Mouse (Mus musculus): ENCODE data around the gene Exoc4. TPM values are rescaled to one million over a fixed set of nuclear protein-coding genes. Genes with fewer than 3 reads are reported as not detected.
A peak's percentile ranks its signal among the peaks of the same experiment; 100 is the strongest.

The Exoc4 gene
- polyA plus RNA-seq, 1 experiment = 11.1 TPM

DNA sequence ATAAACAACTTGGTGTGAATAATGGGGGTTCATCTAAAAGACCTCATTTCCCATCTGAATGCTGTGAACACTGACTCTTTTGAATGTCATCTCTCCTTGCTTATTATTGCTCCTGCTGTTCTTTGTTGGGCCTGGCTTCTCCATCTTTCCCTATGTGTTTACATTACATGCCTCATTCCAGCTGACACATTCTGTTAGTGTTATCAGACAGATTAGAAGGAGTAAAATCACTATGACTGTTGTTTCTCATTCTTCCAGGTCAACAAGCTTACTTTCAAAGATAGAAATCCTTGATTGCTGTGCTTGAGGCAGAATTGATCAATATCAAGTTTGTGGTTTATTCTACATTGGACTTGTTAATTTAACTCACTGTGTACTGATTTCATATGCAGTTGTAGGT, 377.0 kb downstream of the Exoc4 start:
- no peaks in the 10 kb centered on the region for H3K4me1 ChIP-seq (ENCODE audit: control insufficient read depth, insufficient read depth, low read length)
- no peak overlapping the region for H3K4me3 ChIP-seq (replicated peaks; ENCODE audit: extremely low read depth, low read depth, low read length)
- no peak for DNase-seq
- no peak for TF ChIP-seq POLR2A (IDR thresholded peaks at IDR 0.05; ENCODE audit: borderline replicate concordance, extremely low read depth, low read depth, low read length)
- TF ChIP-seq CTCF (IDR thresholded peaks at IDR 0.05; ENCODE audit: insufficient read depth, low read length) = no peak

GRCm38 (mm10) chr6:33631133-33631532, 382.2 kb downstream of the Exoc4 start:
- Histone ChIP-seq H3K4me1 (ENCODE audit: control insufficient read depth, insufficient read depth, low read length) (no peaks in the 10 kb centered on the region), H3K4me3 (replicated peaks; ENCODE audit: extremely low read depth, low read depth, low read length) (no peak overlapping the region)
- WGBS = 95% methylated on average over 2 of the region's 2 CpGs
- DNase-seq = no peak
- no peak for TF ChIP-seq CTCF (IDR thresholded peaks at IDR 0.05; ENCODE audit: insufficient read depth, low read length)
- TF ChIP-seq POLR2A (IDR thresholded peaks at IDR 0.05; ENCODE audit: borderline replicate concordance, extremely low read depth, low read depth, low read length) = no peak

DNA sequence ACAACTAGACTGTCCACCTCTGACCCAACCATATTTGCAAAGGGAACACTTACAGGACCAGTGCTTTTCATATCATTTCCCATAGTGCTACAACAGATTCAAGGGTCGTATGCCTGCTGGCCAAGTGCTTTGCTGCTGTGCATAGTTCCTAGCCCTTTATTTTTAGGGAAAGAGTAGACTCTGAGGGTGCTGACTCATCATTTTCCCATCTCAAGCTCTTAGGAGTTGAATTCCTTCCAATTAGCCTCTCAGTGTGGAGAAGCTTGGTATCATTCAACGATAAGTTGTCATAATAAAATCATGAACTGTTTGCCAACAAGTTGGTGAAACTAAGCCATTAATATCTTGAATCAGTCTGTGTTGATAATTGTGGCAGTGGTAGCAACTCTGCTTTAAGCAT, 388.3 kb downstream of the Exoc4 start:
- WGBS = 55% methylated on average over 2 of the region's 2 CpGs
- Histone ChIP-seq H3K4me1 (ENCODE audit: control insufficient read depth, insufficient read depth, low read length) (no peaks in the 10 kb centered on the region), H3K4me3 (replicated peaks; ENCODE audit: extremely low read depth, low read depth, low read length) (no peak overlapping the region)
- no peak for DNase-seq
- TF ChIP-seq CTCF (IDR thresholded peaks at IDR 0.05; ENCODE audit: insufficient read depth, low read length) (no peak), POLR2A (IDR thresholded peaks at IDR 0.05; ENCODE audit: borderline replicate concordance, extremely low read depth, low read depth, low read length) (no peak)

GRCm38 (mm10) chr6:33681778-33682640, 433.1 kb downstream of the Exoc4 start:
- TF ChIP-seq CTCF (IDR thresholded peaks at IDR 0.05; ENCODE audit: insufficient read depth, low read length) = peak; percentile 34; the same call in 1 of the 2 replicates
- TF ChIP-seq POLR2A (IDR thresholded peaks at IDR 0.05; ENCODE audit: borderline replicate concordance, extremely low read depth, low read depth, low read length) = no peak
- Histone ChIP-seq H3K4me3 (replicated peaks; ENCODE audit: extremely low read depth, low read depth, low read length) (no peak overlapping the region), H3K4me1 (ENCODE audit: control insufficient read depth, insufficient read depth, low read length) (no peaks in the 10 kb centered on the region)
- WGBS = 52% methylated on average over 10 of the region's 10 CpGs
- DNase-seq = no peak

DNA sequence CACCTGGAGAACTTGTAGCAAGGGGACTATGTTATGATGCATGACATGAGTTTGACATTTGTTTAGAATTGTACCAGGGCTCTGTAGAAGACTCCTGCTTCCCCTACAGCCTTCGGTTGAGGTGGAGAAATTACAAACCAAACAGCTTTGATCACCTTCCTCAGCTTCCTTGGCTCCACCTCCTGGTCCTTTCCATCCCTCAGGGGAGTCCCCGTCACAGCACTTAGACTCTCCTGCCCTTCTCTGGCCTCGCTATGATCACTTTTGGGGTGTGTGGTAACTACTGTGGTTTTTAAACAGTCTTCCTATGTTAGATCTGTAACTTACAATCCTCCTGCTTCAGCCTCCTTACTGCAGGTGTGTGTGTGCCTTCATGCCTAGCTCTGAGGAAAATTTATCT, 434.6 kb downstream of the Exoc4 start:
- 60% methylated on average over 3 of the region's 3 CpGs for WGBS
- no peak for DNase-seq
- Histone ChIP-seq H3K4me1 (ENCODE audit: control insufficient read depth, insufficient read depth, low read length) (no peaks in the 10 kb centered on the region), H3K4me3 (replicated peaks; ENCODE audit: extremely low read depth, low read depth, low read length) (no peak overlapping the region)
- no peak for TF ChIP-seq CTCF (IDR thresholded peaks at IDR 0.05; ENCODE audit: insufficient read depth, low read length)
- no peak for TF ChIP-seq POLR2A (IDR thresholded peaks at IDR 0.05; ENCODE audit: borderline replicate concordance, extremely low read depth, low read depth, low read length)

GRCm38 (mm10) chr6:33685321-33685720, 436.4 kb downstream of the Exoc4 start:
- DNase-seq = no peak
- Histone ChIP-seq H3K4me1 (ENCODE audit: control insufficient read depth, insufficient read depth, low read length) (no peaks in the 10 kb centered on the region), H3K4me3 (replicated peaks; ENCODE audit: extremely low read depth, low read depth, low read length) (no peak overlapping the region)
- TF ChIP-seq CTCF (IDR thresholded peaks at IDR 0.05; ENCODE audit: insufficient read depth, low read length) (no peak), POLR2A (IDR thresholded peaks at IDR 0.05; ENCODE audit: borderline replicate concordance, extremely low read depth, low read depth, low read length) (no peak)
- 74% methylated on average over 2 of the region's 2 CpGs for WGBS

- TF ChIP-seq CTCF (IDR thresholded peaks at IDR 0.05; ENCODE audit: insufficient read depth, low read length) (no peak), POLR2A (IDR thresholded peaks at IDR 0.05; ENCODE audit: borderline replicate concordance, extremely low read depth, low read depth, low read length) (no peak)
Measured at GRCm38 (mm10) chr6:33690601-33691000, 441.7 kb downstream of the Exoc4 start.

DNA sequence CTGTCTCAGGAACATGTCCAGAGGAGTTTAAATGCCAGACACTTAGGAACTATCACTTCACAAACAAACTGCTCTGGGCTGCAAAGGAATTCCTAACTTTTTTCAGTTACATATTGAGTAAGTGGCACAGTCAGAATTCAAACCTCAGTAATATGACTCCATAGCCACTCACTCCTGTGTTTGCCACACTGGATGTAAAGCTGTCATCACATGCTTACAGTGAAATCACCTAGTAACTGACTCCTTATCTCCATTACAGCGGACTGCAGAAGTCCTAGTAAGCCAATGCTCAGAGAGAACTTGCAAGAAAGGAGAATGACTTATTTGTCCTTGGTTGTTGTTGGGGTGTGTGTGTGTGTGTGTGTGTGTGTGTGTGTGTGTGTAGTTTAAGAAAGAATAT, 448.1 kb downstream of the Exoc4 start:
- no peak for DNase-seq
- TF ChIP-seq CTCF (IDR thresholded peaks at IDR 0.05; ENCODE audit: insufficient read depth, low read length) (no peak), POLR2A (IDR thresholded peaks at IDR 0.05; ENCODE audit: borderline replicate concordance, extremely low read depth, low read depth, low read length) (no peak)
- WGBS = 82% methylated on average over 1 of the region's 1 CpGs
- Histone ChIP-seq H3K4me3 (replicated peaks; ENCODE audit: extremely low read depth, low read depth, low read length) (no peak overlapping the region), H3K4me1 (ENCODE audit: control insufficient read depth, insufficient read depth, low read length) (no peaks in the 10 kb centered on the region)

More at GRCm38 (mm10) chr6:33690601-33691000, 441.7 kb downstream of the Exoc4 start:
- 80% methylated on average over 5 of the region's 5 CpGs for WGBS
- no peak overlapping the region for H3K4me3 ChIP-seq (replicated peaks; ENCODE audit: extremely low read depth, low read depth, low read length)
- no peak for DNase-seq
- no peaks in the 10 kb centered on the region for H3K4me1 ChIP-seq (ENCODE audit: control insufficient read depth, insufficient read depth, low read length)

DNA sequence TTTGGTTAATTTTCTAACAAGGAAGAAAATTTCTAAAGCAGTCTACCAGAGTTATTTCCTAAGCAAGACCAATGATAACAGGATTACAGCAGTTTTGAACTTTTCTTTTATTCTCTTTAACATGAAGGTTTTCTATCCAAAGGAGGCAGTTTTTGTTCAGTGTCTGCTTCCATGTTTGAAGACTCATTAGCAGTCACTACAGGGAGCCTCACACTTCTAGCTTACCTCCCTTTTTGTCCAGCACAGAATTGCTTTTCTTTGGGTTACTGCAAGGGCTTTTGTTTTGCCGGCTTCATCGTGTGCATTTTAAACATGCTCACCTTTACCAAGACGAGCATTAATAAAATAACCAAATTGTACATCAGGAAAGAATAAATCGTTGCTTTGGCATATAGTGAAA, 460.0 kb downstream of the Exoc4 start:
- Histone ChIP-seq H3K4me3 (replicated peaks; ENCODE audit: extremely low read depth, low read depth, low read length) (no peak overlapping the region), H3K4me1 (ENCODE audit: control insufficient read depth, insufficient read depth, low read length) (no peaks in the 10 kb centered on the region)
- DNase-seq = no peak
- no peak for TF ChIP-seq CTCF (IDR thresholded peaks at IDR 0.05; ENCODE audit: insufficient read depth, low read length)
- TF ChIP-seq POLR2A (IDR thresholded peaks at IDR 0.05; ENCODE audit: borderline replicate concordance, extremely low read depth, low read depth, low read length) = no peak
- 84% methylated on average over 4 of the region's 4 CpGs for WGBS

- TF ChIP-seq POLR2A (IDR thresholded peaks at IDR 0.05; ENCODE audit: borderline replicate concordance, extremely low read depth, low read depth, low read length) (no peak), CTCF (IDR thresholded peaks at IDR 0.05; ENCODE audit: insufficient read depth, low read length) (no peak)
- DNase-seq = no peak
- no peaks in the 10 kb centered on the region for H3K4me1 ChIP-seq (ENCODE audit: control insufficient read depth, insufficient read depth, low read length)
- 77% methylated on average over 5 of the region's 5 CpGs for WGBS
- H3K4me3 ChIP-seq (replicated peaks; ENCODE audit: extremely low read depth, low read depth, low read length) = no peak overlapping the region
Measured at GRCm38 (mm10) chr6:33709340-33709739, 460.5 kb downstream of the Exoc4 start.
